Mouse (Mus musculus) 3134 (cell line): Measurements from ENCODE around the gene Wbp2.
"Not testable (repeated sequence)": the region's sequence is repeated elsewhere in the genome, so short reads cannot be mapped to it uniquely, and the experiment has no call there.

Source experiments
- DNase-seq: peaks from one replicate; pipeline ENCODE4 v3.0.0-alpha.2; 2011; ENCODE audit warnings: low spot score; ENCODE audit not compliant: insufficient read length; ENCODE audit errors: extremely low read depth

Wbp2 gene

DNA sequence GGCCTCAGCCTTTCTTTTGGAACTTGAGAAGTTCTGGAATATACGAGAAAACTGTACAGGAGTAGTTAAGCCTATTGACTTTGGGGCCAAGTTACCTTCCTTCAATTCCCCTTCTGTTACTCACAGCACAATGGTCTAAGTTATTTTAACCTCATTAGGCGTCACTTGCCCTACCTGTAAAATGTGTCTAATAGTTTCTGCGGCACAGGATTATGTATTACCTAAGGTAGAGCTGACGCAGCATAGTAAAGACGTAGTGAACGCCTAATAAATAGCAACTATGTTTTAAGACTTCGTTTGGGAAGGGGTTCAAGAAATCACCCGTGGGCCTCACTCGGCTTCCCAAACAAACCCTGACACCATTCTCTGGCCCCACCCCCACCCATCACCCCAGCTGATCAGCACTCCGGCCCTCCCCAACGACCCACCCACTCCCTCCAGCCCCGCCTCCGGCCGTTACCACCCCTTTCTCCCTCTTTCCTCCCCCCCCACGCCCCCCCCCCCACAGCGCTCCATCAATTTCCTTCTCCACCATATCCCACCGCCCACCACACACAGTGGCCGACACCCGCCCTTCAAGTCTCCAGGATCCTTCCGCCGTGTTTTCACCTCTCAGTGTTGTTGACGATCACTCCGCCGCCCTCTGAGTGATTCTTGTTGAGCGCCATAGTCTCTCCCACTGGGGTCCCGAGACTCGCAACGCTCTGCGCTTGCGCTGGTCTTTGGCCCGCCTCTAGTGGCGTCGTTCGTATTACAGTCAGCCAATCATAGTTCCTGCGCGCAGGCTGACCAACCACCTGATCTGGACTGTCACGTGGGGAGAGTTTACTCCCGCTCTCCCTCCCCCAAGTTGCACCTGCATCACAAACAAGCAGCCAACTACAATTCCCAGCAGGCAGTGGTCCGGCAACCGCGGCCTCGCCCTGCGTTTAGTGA is at the start of gene Wbp2:
Gene Wbp2, minus strand, starts transcription at position 738 of the 936 bp plus-strand sequence.
- peak; percentile 97 for DNase-seq

DNA sequence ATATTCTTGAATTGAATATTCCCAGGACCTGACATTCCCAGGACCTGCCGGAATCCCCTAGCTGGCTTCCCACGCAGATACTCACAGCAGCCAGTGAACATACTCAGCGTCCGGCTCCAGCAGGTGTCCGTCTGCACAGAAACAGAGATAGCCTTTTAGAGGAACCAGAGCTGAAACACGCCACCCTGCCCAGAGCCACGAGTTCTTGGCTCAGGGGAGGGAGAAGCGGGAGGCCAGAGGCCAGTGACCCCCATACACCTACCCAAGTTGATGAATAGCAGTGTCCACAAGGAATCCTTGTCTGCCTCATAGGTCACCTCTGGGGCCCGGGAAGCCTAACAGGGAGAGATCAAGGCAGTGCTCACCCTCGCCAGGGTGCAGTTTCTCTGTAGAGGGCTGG is 47.4 kb upstream of the Wbp2 start:
- no peak for DNase-seq

DNA sequence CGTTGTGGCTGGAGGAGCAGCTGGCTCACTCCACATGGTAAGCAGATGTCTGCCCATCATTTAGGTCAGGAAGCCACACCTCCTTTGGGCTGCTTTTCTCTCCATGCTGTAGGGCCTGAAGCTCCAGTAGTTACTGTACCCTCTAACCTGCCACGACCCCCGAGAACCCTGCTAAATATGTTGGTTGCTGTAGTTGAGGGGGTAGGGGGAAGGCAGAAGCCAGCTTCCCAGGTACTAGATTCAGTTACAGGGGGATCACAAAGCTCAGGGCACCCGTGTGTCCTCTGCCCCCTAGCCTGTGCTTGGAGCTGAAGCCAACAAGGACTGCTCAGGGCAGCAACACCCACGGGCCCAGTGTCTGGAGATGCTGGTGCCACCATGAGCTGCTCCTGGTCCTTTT is 46.7 kb upstream of the Wbp2 start:
- DNase-seq: no peak

DNA sequence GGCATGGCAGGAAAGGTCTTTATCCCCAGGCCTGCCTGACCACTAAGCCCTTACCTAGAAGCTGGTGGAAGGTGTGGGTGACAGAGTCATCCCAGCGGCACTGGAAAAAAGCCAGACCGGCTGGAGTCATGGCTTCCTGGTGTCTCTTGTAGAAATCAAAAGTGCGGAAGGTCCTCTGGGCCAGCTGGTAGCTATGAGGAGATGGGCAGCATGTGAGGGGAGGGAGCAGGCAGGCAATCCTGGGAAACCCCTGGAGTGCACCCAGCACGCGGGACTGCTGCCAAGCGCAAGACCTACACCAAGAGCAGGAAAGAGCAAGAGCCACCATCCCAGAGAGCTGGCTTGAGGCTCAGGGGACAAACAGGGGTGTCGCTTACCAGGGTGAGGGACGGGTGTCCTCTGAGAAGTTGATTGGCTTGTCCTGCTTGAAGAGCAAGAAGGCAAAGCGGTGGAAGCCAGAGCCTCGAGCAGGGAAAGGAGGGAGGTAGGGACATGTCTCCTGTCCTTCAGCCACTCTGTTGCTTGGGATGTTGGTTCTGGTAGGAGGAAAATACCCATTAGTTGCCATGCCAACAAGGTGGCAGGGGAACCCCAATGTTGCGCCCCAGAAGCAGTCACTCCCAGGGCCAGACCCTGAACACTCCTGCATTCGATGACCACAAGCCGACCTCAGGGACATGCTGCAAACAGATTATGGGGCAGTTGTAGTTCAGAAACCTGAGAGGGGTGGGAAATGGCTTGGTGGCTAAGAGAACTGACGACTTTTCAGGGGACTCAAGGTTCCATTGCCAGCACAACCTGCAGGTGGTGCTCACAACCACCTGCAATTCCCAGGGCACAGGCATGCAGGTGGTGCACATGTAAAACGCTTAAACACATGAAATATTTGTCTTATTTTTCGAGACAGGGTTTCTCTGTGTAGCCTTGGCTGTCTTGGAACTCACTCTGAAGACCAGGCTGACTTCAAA is 45.9 kb upstream of the Wbp2 start:
- no peak for DNase-seq

DNA sequence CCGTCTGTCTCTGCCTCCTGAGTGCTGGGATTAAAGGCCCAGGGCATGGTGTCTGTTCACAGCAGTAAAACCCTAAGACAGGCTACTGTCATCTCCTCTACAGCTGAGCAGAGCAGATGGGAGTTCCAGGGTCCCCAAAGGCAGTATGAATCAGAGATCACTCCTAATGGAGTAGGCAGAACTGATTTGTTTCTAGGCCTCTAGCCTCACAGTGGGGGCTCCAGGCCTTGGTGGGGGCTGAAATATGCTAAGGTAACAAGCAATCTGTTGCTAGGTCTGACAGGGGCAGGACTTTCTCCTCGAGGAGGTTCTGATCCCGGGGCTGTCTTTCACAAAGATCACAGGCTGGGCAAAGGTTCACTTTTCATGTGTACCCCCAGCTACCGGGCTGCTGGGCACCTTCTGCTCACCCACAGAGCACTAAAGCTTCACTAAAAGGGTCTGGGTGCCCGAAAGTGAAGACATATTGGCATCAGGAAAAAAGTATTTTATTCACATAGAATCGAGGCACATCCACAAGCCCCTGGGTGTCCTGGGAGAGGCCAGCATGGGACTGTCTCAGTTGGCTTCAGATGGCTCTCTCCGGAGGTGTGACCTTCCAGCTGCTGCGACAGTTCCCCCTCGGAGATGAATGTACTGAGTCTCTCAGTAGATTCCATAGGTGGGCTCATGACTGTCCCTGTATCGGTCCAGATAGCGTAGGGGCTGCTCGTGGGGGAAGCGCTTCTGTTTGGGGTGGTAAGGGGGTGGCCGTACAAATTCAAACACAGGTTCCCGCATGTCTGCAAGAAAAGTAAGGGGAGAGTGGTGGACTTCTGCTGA is 44.8 kb upstream of the Wbp2 start:
- DNase-seq: no peak

DNA sequence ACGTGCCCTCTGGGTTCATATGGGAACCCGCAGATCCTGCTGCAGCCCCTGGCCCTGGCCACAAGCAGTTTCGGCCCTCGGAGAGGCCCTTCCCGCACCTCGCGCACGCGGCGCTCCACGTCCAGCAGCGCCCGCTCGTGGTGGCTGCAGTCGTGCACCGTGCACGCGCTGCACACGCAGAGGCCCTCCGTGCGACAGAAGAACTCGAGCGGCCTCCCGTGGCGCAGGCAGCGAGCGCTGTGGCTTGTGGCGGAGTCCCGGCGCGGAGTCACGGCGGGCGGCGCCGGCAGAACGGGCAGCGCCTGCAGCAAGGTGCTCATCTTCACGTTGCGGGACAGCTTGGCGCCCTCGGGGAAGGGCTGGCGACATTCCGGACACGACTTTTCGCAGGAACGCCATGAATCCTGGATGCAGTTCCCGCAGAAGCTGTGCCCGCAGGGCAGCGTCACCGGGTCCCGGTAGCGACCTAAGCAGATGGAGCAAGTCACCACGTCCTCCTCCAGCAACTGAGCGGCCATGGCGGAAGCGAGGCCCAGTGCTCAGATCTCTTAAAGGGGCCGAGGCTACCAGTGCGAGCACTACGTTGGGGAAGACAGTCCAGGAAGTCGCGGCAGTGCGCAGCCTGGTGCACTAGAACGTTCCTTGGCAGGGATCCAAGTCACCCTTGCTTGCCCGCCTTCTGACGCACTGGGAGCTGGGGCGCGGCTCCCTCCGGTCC is 43.9 kb upstream of the Wbp2 start, which contains the start of gene Trim65:
Gene Trim65, minus strand, starts transcription at position 641 of the 718 bp plus-strand sequence.
- peak; percentile 96 for DNase-seq

DNA sequence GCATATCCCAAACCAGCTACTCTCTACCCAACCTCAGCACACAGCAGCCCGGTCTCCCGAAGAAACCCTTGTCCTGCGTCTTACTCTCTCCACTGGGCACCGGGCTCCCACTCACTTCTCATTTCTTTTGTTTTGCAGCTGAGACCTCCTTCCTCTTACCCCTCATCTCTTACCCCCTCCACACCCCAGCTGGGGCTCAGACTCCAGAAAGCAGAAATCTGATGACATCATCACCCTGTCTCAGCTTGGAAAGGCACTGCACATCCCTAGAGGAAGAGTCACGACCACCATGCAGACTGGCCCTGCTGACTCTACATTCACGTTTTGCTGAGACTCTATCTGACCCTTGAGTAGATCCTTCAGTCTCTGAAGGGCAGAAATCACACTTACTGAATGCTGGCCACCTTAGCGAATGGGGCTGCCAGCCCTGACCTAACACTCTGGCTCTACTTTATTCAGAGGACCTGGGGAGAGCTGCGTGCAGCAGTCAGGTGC is 43.2 kb upstream of the Wbp2 start:
- no peak for DNase-seq

DNA sequence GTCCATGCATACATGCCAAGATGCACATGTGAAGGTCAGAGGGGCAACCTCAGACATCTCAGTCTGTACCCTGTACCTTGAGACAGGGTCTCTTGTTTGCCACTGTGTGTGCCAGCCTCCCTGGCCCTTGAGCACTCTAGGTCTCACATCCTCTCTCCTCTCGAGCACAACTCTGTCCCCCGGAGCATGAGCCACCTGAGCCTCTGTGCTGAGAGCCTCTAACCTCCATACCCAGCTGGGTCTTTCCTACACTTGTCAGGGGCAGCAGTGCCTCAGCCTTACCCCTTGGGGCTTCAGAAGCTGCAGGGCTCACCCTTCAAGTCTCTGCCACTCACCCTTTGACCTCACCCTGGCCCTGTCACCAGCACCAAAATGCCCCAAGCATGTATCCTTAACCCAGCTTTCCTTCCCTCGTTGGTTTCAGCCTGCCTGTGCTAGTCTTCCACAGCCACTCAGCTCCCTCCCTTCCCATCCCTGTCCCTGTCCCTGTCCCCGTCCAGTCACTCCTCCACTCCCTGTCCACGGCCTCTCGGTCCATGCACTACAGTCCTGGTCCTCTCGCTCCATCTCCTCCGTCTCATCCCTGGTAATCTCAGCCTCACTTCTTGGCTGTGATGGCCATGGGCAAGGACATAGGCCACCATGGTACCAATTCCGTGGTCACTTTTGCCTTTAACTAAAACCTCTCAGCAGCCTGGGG is 42.4 kb upstream of the Wbp2 start:
- no peak for DNase-seq

DNA sequence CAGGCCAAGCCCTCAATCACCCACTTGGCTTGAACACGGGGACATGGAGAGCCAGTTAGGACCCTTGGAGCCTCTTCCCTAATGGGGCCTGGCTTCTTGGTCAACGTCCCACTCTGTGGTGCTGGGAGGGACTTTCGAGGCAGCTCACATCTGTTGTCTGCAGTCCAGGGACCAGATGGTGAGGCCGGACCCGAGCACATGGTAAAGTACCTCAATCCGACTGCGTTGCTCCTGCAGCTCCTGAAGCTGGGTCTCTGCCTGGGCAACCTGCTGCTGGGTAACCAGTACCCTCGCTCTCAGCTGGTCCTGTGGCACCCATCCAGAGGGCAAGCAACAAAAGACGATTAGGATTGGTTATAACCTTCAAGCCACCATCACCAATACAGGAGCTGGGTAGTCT is 41.2 kb upstream of the Wbp2 start:
- no peak for DNase-seq

DNA sequence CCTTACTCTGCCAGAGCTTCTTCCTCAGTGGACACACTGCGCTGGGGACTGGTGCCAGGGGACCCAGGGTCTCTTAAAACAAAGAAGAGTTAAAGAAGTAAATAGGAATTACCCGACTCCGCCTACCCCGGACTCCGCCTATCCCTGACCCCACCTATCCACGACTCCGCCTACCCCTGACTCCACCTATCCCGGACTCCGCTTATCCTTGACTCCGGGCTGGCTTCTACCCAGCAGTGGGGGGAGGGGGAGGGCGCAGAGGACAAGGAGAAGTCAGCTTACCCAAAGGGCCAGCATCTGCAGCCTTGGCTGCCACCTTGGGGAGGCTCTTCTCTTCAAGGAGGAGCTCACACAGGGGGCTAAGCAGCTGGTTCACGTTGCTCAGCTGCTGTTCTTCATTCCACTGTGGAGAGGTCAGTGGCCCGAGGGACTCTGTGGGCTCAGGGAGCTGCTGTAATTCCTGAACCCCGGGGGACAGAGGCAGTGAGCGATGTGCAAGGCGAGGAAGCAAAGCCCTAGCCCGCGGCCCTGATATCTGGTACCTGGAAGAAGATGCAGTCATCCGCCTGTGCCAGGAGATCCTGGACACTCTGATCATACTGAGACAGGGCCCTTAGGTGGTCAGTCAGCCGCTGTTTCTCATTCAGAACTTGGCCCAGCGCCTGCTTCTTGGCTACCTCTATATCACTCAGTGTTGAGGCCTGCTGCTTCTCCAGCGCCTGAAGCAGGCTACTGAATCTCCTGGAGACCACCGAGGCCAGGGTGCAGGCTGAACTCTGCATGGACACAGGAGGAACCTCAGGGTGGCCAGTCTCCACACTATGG is 40.6 kb upstream of the Wbp2 start, which contains the start of gene Trim47:
Gene Trim47, minus strand, starts transcription at position 55 of the 825 bp plus-strand sequence.
- no peak for DNase-seq

DNA sequence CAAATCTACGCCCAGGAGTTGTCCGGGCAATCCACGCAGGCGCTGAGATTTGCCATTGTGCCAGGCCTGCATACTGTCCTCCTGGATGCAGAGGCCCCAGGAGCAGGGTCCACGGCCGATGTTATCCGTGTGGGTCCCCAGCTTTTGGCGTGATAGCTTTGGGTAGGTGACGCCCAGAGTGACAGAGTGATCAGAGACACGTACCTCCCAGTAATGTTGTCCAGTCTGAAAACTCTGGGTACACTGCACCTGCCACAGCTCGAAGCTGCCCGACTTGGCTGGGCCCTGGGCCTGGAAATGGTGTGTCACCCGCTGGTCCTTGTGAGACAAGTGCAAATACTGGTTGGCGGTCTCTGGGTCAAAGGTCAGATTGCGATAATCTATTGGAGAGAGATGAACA is 39.5 kb upstream of the Wbp2 start:
- DNase-seq: no peak

DNA sequence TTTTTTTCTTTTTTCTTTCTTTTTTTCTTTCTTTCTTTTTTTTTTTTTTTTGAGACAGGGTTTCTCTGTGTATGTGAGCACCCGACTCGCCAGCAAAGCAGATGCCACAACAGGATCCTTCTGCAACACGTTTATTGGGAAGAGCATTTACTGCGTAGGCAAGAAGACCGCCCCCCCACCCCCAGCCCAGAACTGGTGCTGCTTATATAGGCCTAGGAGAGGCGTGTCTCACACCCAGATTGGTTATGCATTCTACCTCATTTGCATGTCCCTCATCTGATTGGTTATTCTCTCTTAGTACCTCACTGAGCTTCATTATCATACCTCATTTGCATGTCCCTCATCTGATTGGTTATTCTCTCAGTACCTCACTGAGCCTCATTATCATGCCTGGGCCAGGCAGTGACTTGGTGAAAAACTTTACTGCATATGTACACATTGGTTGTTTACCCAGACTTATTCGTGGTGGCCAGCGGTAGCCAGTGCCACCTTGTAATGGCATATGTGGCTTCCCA is 35.0 kb upstream of the Wbp2 start:
- DNase-seq: not testable (repeated sequence)

DNA sequence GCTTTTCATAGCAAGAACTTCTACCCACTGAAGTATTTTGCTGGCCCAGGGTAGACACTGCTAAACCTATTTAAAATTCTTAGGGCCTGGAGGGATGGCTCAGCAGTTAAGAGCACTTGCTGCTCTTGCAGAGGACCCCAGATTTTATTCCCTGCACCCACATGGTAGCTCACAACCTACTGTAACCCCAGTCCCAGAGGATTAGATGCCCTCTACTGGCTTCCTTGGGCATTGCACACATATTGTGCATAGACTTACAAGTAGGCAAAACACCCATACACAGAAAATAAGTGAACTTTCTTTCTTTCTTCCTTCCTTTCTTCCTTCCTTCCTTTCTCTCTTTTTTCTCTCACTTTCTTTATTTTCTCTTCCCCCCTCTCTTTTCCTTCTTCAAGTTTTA is 31.0 kb upstream of the Wbp2 start:
- DNase-seq: no peak

DNA sequence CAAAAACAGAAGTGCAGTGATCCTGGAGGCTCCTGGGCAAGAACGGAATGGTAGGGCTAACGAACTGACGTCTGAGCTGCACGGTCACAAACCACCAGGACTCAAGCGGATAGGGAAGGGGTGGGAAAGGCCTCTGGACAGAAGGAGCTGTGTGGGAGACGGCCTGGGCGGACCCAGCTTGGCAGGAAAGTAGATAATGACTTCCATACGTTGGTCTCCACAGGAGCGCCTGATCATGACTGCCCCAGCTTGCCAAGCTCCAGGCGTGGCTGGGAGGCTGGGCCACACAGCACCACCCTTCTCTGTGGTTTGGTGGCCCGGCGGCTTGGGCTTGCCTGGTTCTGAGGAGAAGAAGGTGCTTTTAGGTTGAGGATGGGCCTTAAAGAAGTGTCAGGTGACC is 30.4 kb upstream of the Wbp2 start:
- no peak for DNase-seq

DNA sequence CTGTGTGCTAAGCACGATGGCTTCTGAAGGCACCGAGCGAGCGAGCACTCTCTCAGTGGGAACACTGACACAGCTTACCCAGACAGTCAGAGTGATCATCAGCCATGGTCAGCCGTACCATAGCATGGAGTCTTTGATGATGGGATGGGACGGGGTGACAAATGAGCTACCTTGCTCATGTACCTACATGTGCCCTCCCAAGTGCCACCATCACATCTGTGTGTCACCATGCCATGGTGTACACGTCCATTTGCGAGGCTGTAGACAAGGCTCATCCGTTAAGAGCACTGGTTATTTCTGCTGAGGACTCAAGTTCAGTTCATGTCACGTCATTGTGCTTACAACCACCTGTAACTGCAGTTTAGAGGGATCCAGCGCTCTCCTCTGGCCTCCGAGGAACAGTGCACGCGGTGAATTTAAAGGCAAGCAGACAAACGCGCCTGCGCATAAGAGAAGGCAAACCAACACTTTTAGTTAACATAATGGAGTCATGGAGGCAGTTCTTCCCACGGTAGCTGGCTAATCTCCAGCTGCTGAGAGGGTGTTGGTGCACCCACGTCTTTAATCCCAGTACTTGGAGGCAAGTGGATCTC is 24.9 kb upstream of the Wbp2 start:
- DNase-seq: no peak

DNA sequence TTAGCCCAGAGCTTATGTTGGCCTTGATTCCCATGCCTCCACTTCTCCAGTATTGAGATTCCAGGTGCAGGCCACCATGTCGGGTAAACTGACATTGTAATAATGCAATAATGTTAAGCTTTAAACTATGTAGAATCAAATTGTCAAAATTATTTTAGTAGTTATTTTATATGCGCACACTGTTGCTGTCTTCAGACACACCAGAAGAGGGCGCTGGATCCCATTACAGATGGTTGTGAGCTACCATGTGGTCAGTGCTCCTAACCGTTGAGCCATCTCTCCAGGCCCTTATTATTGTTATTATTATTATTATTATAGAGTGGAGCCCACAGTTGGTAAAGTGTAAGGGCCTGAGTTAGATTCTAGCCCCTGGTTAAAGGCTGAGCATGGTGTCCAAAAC is 24.3 kb upstream of the Wbp2 start:
- DNase-seq: no peak

DNA sequence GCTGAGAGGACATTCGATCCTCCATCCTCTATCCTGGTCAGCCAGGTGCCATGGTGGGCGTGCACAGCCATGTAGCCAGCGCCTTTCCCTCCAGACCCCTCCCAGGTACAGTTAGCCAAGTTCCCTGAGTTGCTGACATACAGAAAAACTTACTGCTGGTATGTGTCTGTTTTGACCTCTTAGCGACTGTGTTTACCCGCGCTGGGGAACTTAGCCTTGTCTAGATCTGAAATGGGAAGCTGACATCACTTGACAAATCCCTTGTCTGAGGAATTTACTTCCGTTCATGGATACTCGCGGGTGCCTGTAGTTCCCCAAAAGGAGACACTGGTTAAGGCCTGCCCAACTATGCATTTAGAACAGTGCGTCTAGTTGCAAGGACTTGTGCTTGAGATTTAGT is 23.7 kb upstream of the Wbp2 start:
- DNase-seq: no peak

DNA sequence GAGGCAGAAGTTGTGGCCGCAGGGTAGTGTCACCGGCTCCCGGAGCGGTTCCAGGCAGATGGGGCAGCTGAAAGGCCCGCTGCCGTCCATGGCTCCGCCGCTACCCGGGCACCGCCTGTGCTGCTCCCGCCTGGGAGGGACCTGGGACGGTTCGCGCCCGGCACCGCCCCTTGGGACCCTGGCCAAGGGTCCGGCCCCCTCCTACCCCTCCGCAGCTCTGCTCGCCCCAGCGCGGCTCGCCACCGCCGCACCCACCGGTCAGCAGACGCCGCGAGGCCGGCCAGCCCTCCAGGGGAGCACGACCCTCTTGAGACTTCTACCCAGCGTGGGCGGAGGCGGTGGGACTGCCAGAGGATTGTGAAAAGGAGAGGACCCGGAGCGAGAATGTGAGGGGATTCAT is 23.3 kb upstream of the Wbp2 start:
- peak; percentile 89 for DNase-seq
